Mouse (Mus musculus) erythroid progenitor cell, adult 5-6 weeks (primary cell): ENCODE measurements around the gene Col6a2. TPM values are rescaled to one million over a fixed set of nuclear protein-coding genes. Genes with fewer than 3 reads are reported as not detected.

Source experiments
- ATAC-seq: replicated peaks from 2 replicates; pipeline ENCODE4 v1.8.0; 2016; ENCODE audit warnings: moderate number of reproducible peaks, mild to moderate bottlenecking, moderate TSS enrichment, inconsistent platforms; ENCODE audit not compliant: poor library complexity, low FRiP score, severe bottlenecking
- total RNA-seq, 2 experiments: library from RNA; stranded (forward) in 1 of 2; stranded (reverse) in 1 of 2; fragments of 150-400 nt in 1 of 2; fragments of 186-747, 209-891 nt in 1 of 2; gene quantifications; 2 replicates each; pipeline versions ENCODE4 v1.2.3 to v1.2.4; 2015 to 2017; ENCODE audit warnings: low replicate concordance in 2 of 2

The Col6a2 gene
- total RNA-seq, 2 experiments from 2014 or later = not detected

GRCm38 (mm10) chr10:76561972-76562371 lies 61.5 kb downstream of the Col6a2 start, which contains the start of gene Spatc1l:
Gene Spatc1l (plus strand): TSS chr10:76562272.
- no peak for ATAC-seq

- no peak for ATAC-seq
These were observed 69.4 kb downstream of the Col6a2 start for GRCm38 (mm10) chr10:76554061-76554460.

GRCm38 (mm10) chr10:76551556-76551955 lies 71.9 kb downstream of the Col6a2 start:
- ATAC-seq = no peak

- no peak for ATAC-seq
These were observed 73.0 kb downstream of the Col6a2 start for GRCm38 (mm10) chr10:76550458-76550857.

- ATAC-seq = no peak
These were observed 75.2 kb downstream of the Col6a2 start for GRCm38 (mm10) chr10:76548218-76548617.

- no peak for ATAC-seq
These were observed 76.9 kb downstream of the Col6a2 start for GRCm38 (mm10) chr10:76546566-76546965.

Other genes with a start within 250 kb of the Col6a2 start
- not detected in 2 replicates for gene AC141477.1, start 183.2 kb downstream of the Col6a2 start, total RNA-seq (2015; ENCODE audit: low replicate concordance)
- 11.7 TPM in 1 of 2 replicates, not detected in the other for gene AC141477.1, start 183.2 kb downstream of the Col6a2 start, total RNA-seq (2017; ENCODE audit: low replicate concordance)
- 61.6 and 82.9 TPM in 2 replicates for gene Pcnt, start 180.8 kb downstream of the Col6a2 start, total RNA-seq (2015; ENCODE audit: low replicate concordance)
- 99.8 and 127 TPM in 2 replicates for gene Pcnt, start 180.8 kb downstream of the Col6a2 start, total RNA-seq (2017; ENCODE audit: low replicate concordance)
- gene 2610028H24Rik, start 174.5 kb downstream of the Col6a2 start, total RNA-seq (2015; ENCODE audit: low replicate concordance) = not detected in 2 replicates
- gene 2610028H24Rik, start 174.5 kb downstream of the Col6a2 start, total RNA-seq (2017; ENCODE audit: low replicate concordance) = not detected in 2 replicates
- gene Mcm3ap, start 154.7 kb downstream of the Col6a2 start, total RNA-seq (2015; ENCODE audit: low replicate concordance) = 44.0 and 63.8 TPM in 2 replicates
- 39.6 and 39.9 TPM in 2 replicates for gene Mcm3ap, start 154.7 kb downstream of the Col6a2 start, total RNA-seq (2017; ENCODE audit: low replicate concordance)
- 0.72 TPM in 1 of 2 replicates, not detected in the other for gene Ybey, start 154.5 kb downstream of the Col6a2 start, total RNA-seq (2015; ENCODE audit: low replicate concordance)
- gene Ybey, start 154.5 kb downstream of the Col6a2 start, total RNA-seq (2017; ENCODE audit: low replicate concordance) = 0.98 and 1.0 TPM in 2 replicates
- 0.42 and 2.2 TPM in 2 replicates for gene Lss, start 92.0 kb downstream of the Col6a2 start, total RNA-seq (2015; ENCODE audit: low replicate concordance)
- 1.2 and 2.0 TPM in 2 replicates for gene Lss, start 92.0 kb downstream of the Col6a2 start, total RNA-seq (2017; ENCODE audit: low replicate concordance)
- gene Spatc1l, start 61.4 kb downstream of the Col6a2 start, total RNA-seq (2015; ENCODE audit: low replicate concordance) = not detected in 2 replicates
- gene Spatc1l, start 61.4 kb downstream of the Col6a2 start, total RNA-seq (2017; ENCODE audit: low replicate concordance) = not detected in 2 replicates
- not detected in 2 replicates for gene Ftcd, start 48.0 kb downstream of the Col6a2 start, total RNA-seq (2015; ENCODE audit: low replicate concordance)
- not detected in 2 replicates for gene Ftcd, start 48.0 kb downstream of the Col6a2 start, total RNA-seq (2017; ENCODE audit: low replicate concordance)
- gene Col6a1, start 102.5 kb upstream of the Col6a2 start, total RNA-seq (2015; ENCODE audit: low replicate concordance) = not detected in 2 replicates
- not detected in 2 replicates for gene Col6a1, start 102.5 kb upstream of the Col6a2 start, total RNA-seq (2017; ENCODE audit: low replicate concordance)